Mouse (Mus musculus): ENCODE measurements around the gene Vmn1r221. TPM values are rescaled to one million over a fixed set of nuclear protein-coding genes. Genes with fewer than 3 reads are reported as not detected.
"Not testable (repeated sequence)": the region's sequence is repeated elsewhere in the genome, so short reads cannot be mapped to it uniquely, and the experiment has no call there.

The Vmn1r221 gene
- total RNA-seq (2021) = not detected
- long read RNA-seq, experiment 1 = 0 reads
- long read RNA-seq, experiment 2 = 0 reads

DNA sequence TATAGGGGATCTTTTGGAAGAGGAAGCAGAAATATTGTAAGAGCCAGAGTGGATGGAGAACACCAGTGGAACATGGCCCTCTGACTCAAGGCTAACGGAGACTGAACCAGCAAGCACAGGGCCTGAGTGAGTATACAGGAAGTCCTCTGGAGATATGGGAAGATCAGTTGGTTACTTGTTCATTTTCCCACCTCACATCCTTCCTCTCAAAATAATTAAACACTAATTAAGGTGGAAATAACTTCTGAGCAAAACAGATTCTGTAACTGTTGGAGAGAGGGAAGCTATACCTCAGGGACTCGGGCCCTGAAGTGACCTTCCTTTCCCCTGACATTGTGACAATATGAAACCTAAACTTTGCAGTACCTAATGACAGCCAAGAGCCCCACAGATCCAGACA is at the start of gene Vmn1r221:
Gene Vmn1r221, plus strand, starts transcription at position 301 of the 400 bp plus-strand sequence.
- not testable (repeated sequence) for DNase-seq

GRCm38 (mm10) chr13:23166471-23166870 is 47.5 kb upstream of the Vmn1r221 start:
- not testable (repeated sequence) for DNase-seq

DNA sequence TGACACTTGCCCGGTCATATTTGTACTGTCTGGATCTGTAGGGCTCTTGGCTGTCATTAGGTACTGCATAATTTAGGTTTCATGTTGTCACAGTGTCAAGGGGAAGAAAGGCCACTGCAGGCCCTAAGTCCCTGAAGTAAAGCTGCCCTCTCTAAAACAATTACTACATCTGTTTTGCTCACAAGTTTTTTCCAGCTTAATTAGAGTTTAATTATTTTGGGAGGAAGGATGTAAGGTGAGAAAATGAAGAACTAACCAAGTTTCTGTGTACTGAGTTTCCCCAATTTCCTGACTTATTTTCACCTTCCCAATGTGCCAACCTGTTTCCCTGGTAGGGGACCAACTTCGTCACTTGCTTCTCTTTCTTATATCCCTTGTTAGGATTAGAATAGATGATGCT is 26.1 kb upstream of the Vmn1r221 start, which contains the start of gene Vmn1r220:
Gene Vmn1r220, minus strand, starts transcription at position 101 of the 400 bp plus-strand sequence.
- no peak for DNase-seq

GRCm38 (mm10) chr13:23203885-23204284 is 10.0 kb upstream of the Vmn1r221 start:
- not testable (repeated sequence) for DNase-seq

- DNase-seq = not testable (repeated sequence)
Measured at GRCm38 (mm10) chr13:23235847-23236246, 21.9 kb downstream of the Vmn1r221 start, which contains the start of gene Vmn1r222. Gene Vmn1r222, minus strand, starts transcription at chr13:23235947.

GRCm38 (mm10) chr13:23246834-23247233 is 32.9 kb downstream of the Vmn1r221 start, which contains the start of gene Vmn1r223:
Gene Vmn1r223, plus strand, starts transcription at chr13:23247134.
- DNase-seq = not testable (repeated sequence)

DNA sequence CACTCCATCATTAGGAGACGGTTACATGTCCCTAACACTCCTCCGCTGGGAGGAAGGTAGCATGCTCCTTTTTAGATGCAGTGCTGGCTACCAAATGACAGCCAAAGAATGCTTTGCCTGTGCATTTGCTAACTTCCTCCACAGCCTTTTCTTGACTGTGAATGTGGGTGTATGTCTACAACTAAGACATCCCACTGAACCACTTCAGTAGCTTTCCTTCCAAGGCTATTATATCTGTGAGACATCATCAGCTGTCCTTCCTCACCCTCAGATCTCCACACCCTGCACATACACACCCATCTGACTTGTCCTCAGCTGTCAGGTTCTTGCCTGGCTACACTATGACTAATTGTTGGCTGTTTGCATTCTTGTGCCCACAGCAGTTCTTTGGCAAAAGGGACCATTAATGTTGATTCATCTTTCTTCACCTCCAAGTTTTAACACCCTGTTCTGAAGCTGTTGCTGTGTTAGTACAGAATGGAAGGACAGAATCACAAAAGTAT is 44.7 kb downstream of the Vmn1r221 start:
- no peak for DNase-seq

DNA sequence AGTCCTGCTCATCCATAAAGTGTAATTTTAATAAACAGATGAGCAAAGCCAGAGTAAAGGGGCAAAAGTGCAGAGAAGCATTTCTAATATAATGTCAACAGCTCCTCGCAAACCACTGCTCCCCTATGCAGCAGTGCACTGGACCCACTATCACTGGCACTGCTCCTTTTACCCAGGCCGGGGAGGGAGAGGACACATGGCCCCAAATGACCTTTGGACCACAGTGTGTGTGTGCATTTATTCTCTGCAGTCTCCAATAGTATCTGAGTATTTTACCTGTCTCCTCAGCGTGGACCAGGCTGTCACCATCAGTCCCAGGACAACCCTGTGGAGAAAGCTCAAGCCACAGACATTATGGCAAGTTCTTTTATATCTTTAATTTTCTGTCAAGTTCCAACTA is 54.7 kb downstream of the Vmn1r221 start:
- DNase-seq = not testable (repeated sequence)

DNA sequence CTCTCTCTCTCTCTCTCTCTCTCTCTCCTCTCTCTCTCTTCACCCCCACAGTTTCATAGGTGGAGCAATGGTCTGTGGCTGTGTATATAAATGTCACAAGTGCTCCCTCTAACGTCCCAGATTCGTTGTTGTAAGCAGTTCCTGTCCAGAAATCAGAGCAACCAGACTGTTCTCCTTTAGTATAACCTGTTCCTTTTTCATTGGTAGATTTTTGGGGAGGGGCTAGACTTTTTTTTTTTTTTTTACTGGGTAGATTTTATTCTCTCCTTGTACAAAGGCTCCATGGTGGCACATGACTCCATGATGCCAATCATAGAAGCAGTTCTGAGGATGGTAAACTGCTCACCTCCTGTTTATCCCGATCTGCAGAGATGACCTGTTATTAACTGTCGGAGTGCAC is 55.2 kb downstream of the Vmn1r221 start:
- DNase-seq = not testable (repeated sequence)

DNA sequence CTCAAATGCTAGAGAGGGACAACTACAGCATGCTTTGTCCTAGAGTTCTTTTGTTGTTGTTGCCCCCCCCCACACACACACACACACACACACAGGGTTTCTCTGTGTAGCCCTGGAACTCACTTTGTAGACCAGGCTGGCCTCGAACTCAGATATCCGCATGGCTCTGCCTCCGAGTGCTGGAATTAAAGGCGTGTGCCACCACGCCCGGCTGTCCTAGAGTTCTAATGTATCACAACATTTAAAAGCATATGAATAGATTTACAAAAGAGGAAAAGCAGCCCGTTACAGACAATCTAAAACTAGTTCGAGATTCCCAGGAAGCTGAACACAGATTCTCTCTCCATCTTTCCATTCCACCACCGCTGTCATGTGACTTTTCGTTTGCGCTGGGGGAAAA is 55.8 kb downstream of the Vmn1r221 start:
- no peak for DNase-seq

GRCm38 (mm10) chr13:23270321-23271101 is 56.6 kb downstream of the Vmn1r221 start:
- no peak for DNase-seq

Other genes starting within 250 kb of the Vmn1r221 start
- not detected for gene Vmn1r213, start 206.5 kb upstream of the Vmn1r221 start, total RNA-seq (2021)
- not detected for gene Vmn1r214, start 183.7 kb upstream of the Vmn1r221 start, total RNA-seq (2021)
- gene Vmn1r215, start 146.1 kb upstream of the Vmn1r221 start, total RNA-seq (2021) = not detected
- gene Vmn1r217, start 95.9 kb upstream of the Vmn1r221 start, total RNA-seq (2021) = not detected
- not detected for gene Vmn1r218, start 81.0 kb upstream of the Vmn1r221 start, total RNA-seq (2021)
- gene Vmn1r219, start 54.8 kb upstream of the Vmn1r221 start, total RNA-seq (2021) = not detected
- not detected for gene Vmn1r220, start 26.2 kb upstream of the Vmn1r221 start, total RNA-seq (2021)
- not detected for gene Vmn1r222, start 21.8 kb downstream of the Vmn1r221 start, total RNA-seq (2021)
- not detected for gene Vmn1r223, start 33.0 kb downstream of the Vmn1r221 start, total RNA-seq (2021)
- gene Zfp322a, start 155.1 kb downstream of the Vmn1r221 start, total RNA-seq (2021) = 10 to 100 TPM; 18.9 to 26.9 TPM
- 1 to 10 TPM; 6.1 to 7.1 TPM for gene Abt1, start 209.7 kb downstream of the Vmn1r221 start, total RNA-seq (2021)